Mouse (Mus musculus) myocyte (in vitro differentiated cells): Measurements from ENCODE around the gene Zdhhc5. TPM values are rescaled to one million over a fixed set of nuclear protein-coding genes. Genes with fewer than 3 reads are reported as not detected.

Experiments used
- H3K27me3 ChIP-seq: one replicate; pipeline ENCODE4 v1.6.1; 2011; ENCODE audit not compliant: control insufficient read depth, insufficient read depth, insufficient read length
- H3K36me3 ChIP-seq: one replicate; pipeline ENCODE4 v1.6.1; 2011; ENCODE audit not compliant: control insufficient read depth, insufficient read depth
- H3K4me2 ChIP-seq: one replicate; pipeline ENCODE4 v1.6.1; 2011; ENCODE audit warnings: low read depth, control low read depth
- H3K4me3 ChIP-seq: one replicate; pipeline ENCODE4 v1.5.1; 2011; ENCODE audit warnings: mild to moderate bottlenecking, control low read depth, moderate library complexity
- H3K79me2 ChIP-seq: one replicate; pipeline ENCODE4 v1.6.1; 2011; ENCODE audit not compliant: control insufficient read depth, insufficient read depth
- H3ac ChIP-seq: one replicate; pipeline ENCODE4 v1.6.1; 2011; ENCODE audit not compliant: control insufficient read depth, insufficient read length
- CEBPB ChIP-seq: IDR thresholded peaks from 2 replicates; pipeline ENCODE4 v1.6.1; 2011; ENCODE audit warnings: mild to moderate bottlenecking, moderate library complexity; ENCODE audit not compliant: poor library complexity, insufficient read depth, severe bottlenecking
- E2F4 ChIP-seq: IDR thresholded peaks from one replicate; pipeline ENCODE4 v1.6.1; 2011; ENCODE audit warnings: mild to moderate bottlenecking, control low read depth, moderate library complexity; ENCODE audit not compliant: insufficient read depth
- MAX ChIP-seq: IDR thresholded peaks from one replicate; pipeline ENCODE4 v1.6.1; 2011; ENCODE audit warnings: low read depth, mild to moderate bottlenecking, control low read depth
- MYOD1 ChIP-seq, 3 experiments: IDR thresholded peaks; one replicate each; pipeline ENCODE4 v1.6.1; 2011; ENCODE audit warnings: control low read depth in 2 of 3, low read depth in 2 of 3, mild to moderate bottlenecking in 2 of 3, moderate library complexity in 1 of 3; ENCODE audit not compliant: insufficient read length in 2 of 3, control insufficient read depth in 1 of 3
- MYOG ChIP-seq, 3 experiments: IDR thresholded peaks; one replicate each; pipeline ENCODE4 v1.6.1; 2011; ENCODE audit warnings: control low read depth in 2 of 3, low read depth in 2 of 3, mild to moderate bottlenecking in 2 of 3; ENCODE audit not compliant: insufficient read length in 2 of 3, control insufficient read depth in 1 of 3, insufficient read depth in 1 of 3
- POLR2A ChIP-seq: IDR thresholded peaks from one replicate; pipeline ENCODE4 v1.6.1; 2011; ENCODE audit warnings: low read depth, mild to moderate bottlenecking, control low read depth, moderate library complexity; ENCODE audit not compliant: insufficient read length
- POLR2AphosphoS2 ChIP-seq: IDR thresholded peaks from one replicate; pipeline ENCODE4 v1.6.1; 2011; ENCODE audit warnings: low read depth, control low read depth; ENCODE audit not compliant: insufficient read length
- REST ChIP-seq: IDR thresholded peaks from one replicate; pipeline ENCODE4 v1.6.1; 2011; ENCODE audit warnings: mild to moderate bottlenecking, control low read depth, moderate library complexity; ENCODE audit not compliant: insufficient read depth, insufficient read length
- SRF ChIP-seq: IDR thresholded peaks from one replicate; pipeline ENCODE4 v1.6.1; 2011; ENCODE audit warnings: low read depth; ENCODE audit not compliant: control insufficient read depth, insufficient read length
- TCF12 ChIP-seq: IDR thresholded peaks from one replicate; pipeline ENCODE4 v1.6.1; 2011; ENCODE audit warnings: mild to moderate bottlenecking, control low read depth; ENCODE audit not compliant: poor library complexity, insufficient read depth, severe bottlenecking
- TCF3 ChIP-seq: IDR thresholded peaks from one replicate; pipeline ENCODE4 v1.6.1; 2011; ENCODE audit warnings: low read depth, control low read depth; ENCODE audit not compliant: insufficient read length
- USF1 ChIP-seq: IDR thresholded peaks from one replicate; pipeline ENCODE4 v1.6.1; 2011; ENCODE audit warnings: low read depth, mild to moderate bottlenecking, control low read depth, moderate library complexity
- polyA plus RNA-seq: library from polyadenylated mRNA; unstranded; fragments of >200 nt; fragmentation: generic; extraction: Trizol; gene quantifications from one replicate; pipeline ENCODE4 v1.2.1, GENCODE M21; 2012; ENCODE audit warnings: missing spikeins

Zdhhc5 gene
- polyA plus RNA-seq, 1 experiment: 36.3 TPM

- Histone ChIP-seq H3ac (peak overlapping the region; percentile 91), H3K36me3 (peaks cover 12% of the 10 kb centered on the region), H3K27me3 (no peaks in the 10 kb centered on the region), H3K4me2 (peak overlapping the region; percentile 89), H3K79me2 (peaks cover 15% of the 10 kb centered on the region), H3K4me3 (peak overlapping the region; percentile 92)
- TF ChIP-seq TCF3: no peak
- no peak for TF ChIP-seq MYOD1 (IDR thresholded peaks at IDR 0.05; ENCODE audit: control insufficient read depth in 1 of 3, insufficient read length in 2 of 3, low read depth in 2 of 3)
- TF ChIP-seq USF1: no peak
- no peak for TF ChIP-seq MAX
- TF ChIP-seq POLR2AphosphoS2: no peak
- no peak for TF ChIP-seq SRF
- TF ChIP-seq MYOG (IDR thresholded peaks at IDR 0.05; ENCODE audit: control insufficient read depth in 1 of 3, insufficient read depth in 1 of 3, insufficient read length in 2 of 3, low read depth in 2 of 3): no peak
These were observed 45.0 kb downstream of the Zdhhc5 start for GRCm38 (mm10) chr2:84669828-84670568.

GRCm38 (mm10) chr2:84666081-84666480 is 48.9 kb downstream of the Zdhhc5 start:
- Histone ChIP-seq H3ac (no peak overlapping the region), H3K79me2 (peaks cover 15% of the 10 kb centered on the region), H3K27me3 (no peaks in the 10 kb centered on the region), H3K36me3 (no peaks in the 10 kb centered on the region), H3K4me2 (no peak overlapping the region), H3K4me3 (no peak overlapping the region)
- no peak for TF ChIP-seq E2F4
- no peak for TF ChIP-seq POLR2A
- no peak for TF ChIP-seq REST
- TF ChIP-seq USF1: no peak
- no peak for TF ChIP-seq POLR2AphosphoS2
- TF ChIP-seq TCF12: no peak
- TF ChIP-seq MYOG (IDR thresholded peaks at IDR 0.05; ENCODE audit: control insufficient read depth in 1 of 3, insufficient read depth in 1 of 3, insufficient read length in 2 of 3, low read depth in 2 of 3): no peak
- no peak for TF ChIP-seq MYOD1 (IDR thresholded peaks at IDR 0.05; ENCODE audit: control insufficient read depth in 1 of 3, insufficient read length in 2 of 3, low read depth in 2 of 3)
- no peak for TF ChIP-seq TCF3
- no peak for TF ChIP-seq CEBPB
- no peak for TF ChIP-seq MAX
- no peak for TF ChIP-seq SRF

GRCm38 (mm10) chr2:84662866-84663265 is 52.1 kb downstream of the Zdhhc5 start:
- Histone ChIP-seq H3K79me2 (no peaks in the 10 kb centered on the region), H3K4me2 (no peak overlapping the region), H3K36me3 (no peaks in the 10 kb centered on the region), H3K4me3 (no peak overlapping the region), H3ac (no peak overlapping the region), H3K27me3 (no peaks in the 10 kb centered on the region)
- TF ChIP-seq CEBPB: no peak

GRCm38 (mm10) chr2:84660253-84660652 is 54.7 kb downstream of the Zdhhc5 start:
- no peaks in the 10 kb centered on the region for H3K79me2 ChIP-seq
- H3K36me3 ChIP-seq: no peaks in the 10 kb centered on the region
- no peak for TF ChIP-seq TCF3
- TF ChIP-seq SRF: no peak
- no peak for TF ChIP-seq MAX
- TF ChIP-seq TCF12: no peak
- no peak for TF ChIP-seq E2F4
- H3K4me3 ChIP-seq: no peak overlapping the region
- no peaks in the 10 kb centered on the region for H3K27me3 ChIP-seq
- H3K4me2 ChIP-seq: no peak overlapping the region
- H3ac ChIP-seq: no peak overlapping the region

GRCm38 (mm10) chr2:84658806-84659205 is 56.2 kb downstream of the Zdhhc5 start, which contains the start of gene Btbd18:
Btbd18 (plus strand) TSS chr2:84659079.
- TF ChIP-seq POLR2AphosphoS2 (no peak), REST (no peak), MYOG (IDR thresholded peaks at IDR 0.05; ENCODE audit: control insufficient read depth in 1 of 3, insufficient read depth in 1 of 3, insufficient read length in 2 of 3, low read depth in 2 of 3) (no peak), MYOD1 (IDR thresholded peaks at IDR 0.05; ENCODE audit: control insufficient read depth in 1 of 3, insufficient read length in 2 of 3, low read depth in 2 of 3) (no peak), USF1 (no peak), SRF (no peak), TCF3 (no peak), TCF12 (no peak), E2F4 (no peak), CEBPB (no peak), MAX (no peak), POLR2A (no peak)
- no peaks in the 10 kb centered on the region for H3K36me3 ChIP-seq
- H3K27me3 ChIP-seq: no peaks in the 10 kb centered on the region
- no peak within 1 kb of the TSS for H3K4me3 ChIP-seq
- H3K4me2 ChIP-seq: no peak within 1 kb of the TSS
- H3ac ChIP-seq: no peak within 1 kb of the TSS
- H3K79me2 ChIP-seq: no peaks in the 10 kb centered on the region
